Mouse (Mus musculus) heart, embryonic 13.5 days (tissue): Measurements from ENCODE around the gene Lgi1. TPM values are rescaled to one million over a fixed set of nuclear protein-coding genes. Genes with fewer than 3 reads are reported as not detected.

Experiments
- ATAC-seq: fragments of 200-750 bp; cut with Nextera tagmentation; 2 replicates; pipeline ENCODE4 v1.8.0; 2017; ENCODE audit warnings: moderate TSS enrichment; ENCODE audit not compliant: insufficient number of reproducible peaks, low FRiP score, low TSS enrichment; ENCODE audit errors: extremely low read depth
- H3K27ac ChIP-seq: fragments of 300-500 bp; sonication (generic); replicated peaks from 2 replicates; pipeline ENCODE4 v1.5.1; 2015; ENCODE audit warnings: moderate library complexity, mild to moderate bottlenecking, inconsistent platforms
- H3K27me3 ChIP-seq: fragments of 300-500 bp; sonication (generic); replicated peaks from 2 replicates; pipeline ENCODE4 v1.6.1; 2015; ENCODE audit warnings: mild to moderate bottlenecking, inconsistent platforms
- H3K36me3 ChIP-seq: fragments of 300-500 bp; sonication (generic); 2 replicates; pipeline ENCODE4 v1.6.1; 2015; ENCODE audit warnings: mild to moderate bottlenecking, inconsistent platforms
- H3K4me1 ChIP-seq: fragments of 300-500 bp; sonication (generic); 2 replicates; pipeline ENCODE4 v1.6.1; 2015; ENCODE audit warnings: inconsistent platforms
- H3K4me2 ChIP-seq: fragments of 300-500 bp; sonication (generic); 2 replicates; pipeline ENCODE4 v1.6.1; 2015; ENCODE audit warnings: inconsistent platforms, mild to moderate bottlenecking, moderate library complexity
- H3K4me3 ChIP-seq: fragments of 300-500 bp; sonication (generic); 2 replicates; pipeline ENCODE4 v1.5.1; 2015; ENCODE audit warnings: moderate library complexity, mild to moderate bottlenecking, inconsistent platforms
- H3K9ac ChIP-seq: fragments of 300-500 bp; sonication (generic); 2 replicates; pipeline ENCODE4 v1.6.1; 2015; ENCODE audit warnings: inconsistent platforms, mild to moderate bottlenecking, moderate library complexity
- H3K9me3 ChIP-seq: fragments of 300-500 bp; sonication (generic); 2 replicates; pipeline ENCODE4 v1.6.1; 2016; ENCODE audit warnings: inconsistent platforms
- WGBS: fragments of 180-500 bp; shearing (Covaris S2); methylation state at CpG from one replicate; pipeline ENCODE4 v1.1.7; 2015; ENCODE audit warnings: mixed read lengths; 5-methylcytosine and 5-hydroxymethylcytosine counted together
- polyA plus RNA-seq: library from polyadenylated mRNA; unstranded; fragments of >200 nt; fragmentation: Nextera tagmentation; extraction: Ambion mirVana; gene quantifications from 2 replicates; pipeline ENCODE4 v1.2.1, GENCODE M21; 2015

The Lgi1 gene
- polyA plus RNA-seq, 1 experiment from 2014 or later = not detected

DNA sequence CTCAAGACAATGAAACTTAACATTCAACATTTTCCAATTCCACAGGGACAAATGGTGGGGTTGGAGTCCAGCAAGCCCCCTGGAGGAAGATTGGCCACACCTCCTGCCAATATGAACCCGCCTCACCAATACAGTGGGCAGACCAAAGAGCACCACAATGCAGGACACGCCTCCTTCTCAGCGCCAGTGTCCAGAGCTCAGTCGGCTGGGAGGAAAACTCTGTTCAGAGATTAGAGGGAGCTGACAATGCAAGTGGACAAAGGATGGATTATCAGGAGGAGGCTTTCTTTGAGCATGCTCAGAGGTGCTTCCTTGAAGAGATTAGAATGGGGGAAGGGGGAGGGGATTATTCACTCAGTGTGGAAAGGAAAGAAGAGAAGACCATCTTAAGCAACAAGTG is 62.7 kb downstream of the Lgi1 start:
- WGBS = 48% methylated on average over 4 of the region's 4 CpGs
- H3K9me3 ChIP-seq = no peaks in the 10 kb centered on the region
- no peak overlapping the region for H3K4me3 ChIP-seq
- no peak for ATAC-seq
- peaks cover 2% of the 10 kb centered on the region for H3K4me1 ChIP-seq
- no peaks in the 10 kb centered on the region for H3K36me3 ChIP-seq
- H3K27me3 ChIP-seq = no peaks in the 10 kb centered on the region
- H3K27ac ChIP-seq = no peak overlapping the region
- H3K9ac ChIP-seq = no peak overlapping the region
- H3K4me2 ChIP-seq = no peak overlapping the region

GRCm38 (mm10) chr19:38328010-38328409 is 63.7 kb downstream of the Lgi1 start:
- no peak overlapping the region for H3K27ac ChIP-seq
- H3K36me3 ChIP-seq = no peaks in the 10 kb centered on the region
- ATAC-seq = no peak
- H3K9ac ChIP-seq = no peak overlapping the region
- no peak overlapping the region for H3K4me3 ChIP-seq
- H3K4me2 ChIP-seq = no peak overlapping the region
- H3K27me3 ChIP-seq = no peaks in the 10 kb centered on the region
- 65% methylated on average over 7 of the region's 7 CpGs for WGBS
- H3K9me3 ChIP-seq = no peaks in the 10 kb centered on the region
- peaks cover 11% of the 10 kb centered on the region for H3K4me1 ChIP-seq

GRCm38 (mm10) chr19:38329257-38329656 is 64.9 kb downstream of the Lgi1 start:
- Histone ChIP-seq H3K4me1 (peaks cover 11% of the 10 kb centered on the region), H3K27me3 (no peaks in the 10 kb centered on the region), H3K4me2 (no peak overlapping the region), H3K27ac (no peak overlapping the region), H3K9ac (no peak overlapping the region), H3K9me3 (no peaks in the 10 kb centered on the region), H3K4me3 (no peak overlapping the region), H3K36me3 (no peaks in the 10 kb centered on the region)
- WGBS = 75% methylated on average over 5 of the region's 5 CpGs
- ATAC-seq = no peak

DNA sequence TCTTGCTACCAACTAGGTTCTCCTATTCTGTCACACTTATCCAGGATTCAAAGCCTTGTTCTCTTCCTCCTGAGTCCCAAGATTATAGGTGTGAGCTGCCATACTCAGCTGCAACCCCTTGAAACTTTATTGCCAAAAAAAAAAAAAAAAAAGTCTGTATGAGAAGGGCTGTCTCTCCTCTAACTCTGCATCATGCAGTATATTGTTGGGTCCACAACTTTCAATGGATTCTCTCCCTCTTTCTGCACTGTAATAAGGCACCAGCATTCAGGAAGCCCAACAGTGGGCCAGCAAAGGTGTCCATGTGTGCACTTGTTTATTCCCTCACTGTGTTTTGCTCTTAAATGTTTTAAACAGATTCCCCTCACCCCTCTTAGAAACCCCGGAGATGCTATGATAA is 66.7 kb downstream of the Lgi1 start:
- Histone ChIP-seq H3K4me1 (peaks cover 11% of the 10 kb centered on the region), H3K9me3 (no peaks in the 10 kb centered on the region), H3K27me3 (no peaks in the 10 kb centered on the region), H3K36me3 (no peaks in the 10 kb centered on the region), H3K9ac (no peak overlapping the region), H3K4me3 (no peak overlapping the region), H3K4me2 (no peak overlapping the region), H3K27ac (no peak overlapping the region)
- ATAC-seq = no peak
- WGBS = 70% methylated on average over 1 of the region's 1 CpGs

GRCm38 (mm10) chr19:38332245-38332644 is 67.9 kb downstream of the Lgi1 start:
- Histone ChIP-seq H3K4me2 (no peak overlapping the region), H3K27ac (no peak overlapping the region), H3K27me3 (no peaks in the 10 kb centered on the region), H3K4me1 (peaks cover 11% of the 10 kb centered on the region), H3K9ac (no peak overlapping the region), H3K36me3 (no peaks in the 10 kb centered on the region), H3K9me3 (no peaks in the 10 kb centered on the region), H3K4me3 (no peak overlapping the region)
- 41% methylated on average over 2 of the region's 2 CpGs for WGBS
- ATAC-seq = no peak; the same call in 1 of the 2 replicates

- Histone ChIP-seq H3K9me3 (no peaks in the 10 kb centered on the region), H3K9ac (no peak overlapping the region), H3K27ac (no peak overlapping the region), H3K4me2 (no peak overlapping the region), H3K36me3 (no peaks in the 10 kb centered on the region), H3K4me1 (peaks cover 11% of the 10 kb centered on the region), H3K27me3 (no peaks in the 10 kb centered on the region), H3K4me3 (no peak overlapping the region)
- 63% methylated on average over 3 of the region's 3 CpGs for WGBS
- ATAC-seq = no peak
Observed at GRCm38 (mm10) chr19:38332820-38333219, 68.5 kb downstream of the Lgi1 start.

- Histone ChIP-seq H3K4me1 (peaks cover 11% of the 10 kb centered on the region), H3K27me3 (no peaks in the 10 kb centered on the region), H3K9ac (no peak overlapping the region), H3K4me2 (no peak overlapping the region), H3K36me3 (no peaks in the 10 kb centered on the region), H3K4me3 (no peak overlapping the region), H3K9me3 (no peaks in the 10 kb centered on the region), H3K27ac (no peak overlapping the region)
- no peak for ATAC-seq
- 82% methylated on average over 3 of the region's 3 CpGs for WGBS
Observed at GRCm38 (mm10) chr19:38336553-38336952, 72.2 kb downstream of the Lgi1 start.

DNA sequence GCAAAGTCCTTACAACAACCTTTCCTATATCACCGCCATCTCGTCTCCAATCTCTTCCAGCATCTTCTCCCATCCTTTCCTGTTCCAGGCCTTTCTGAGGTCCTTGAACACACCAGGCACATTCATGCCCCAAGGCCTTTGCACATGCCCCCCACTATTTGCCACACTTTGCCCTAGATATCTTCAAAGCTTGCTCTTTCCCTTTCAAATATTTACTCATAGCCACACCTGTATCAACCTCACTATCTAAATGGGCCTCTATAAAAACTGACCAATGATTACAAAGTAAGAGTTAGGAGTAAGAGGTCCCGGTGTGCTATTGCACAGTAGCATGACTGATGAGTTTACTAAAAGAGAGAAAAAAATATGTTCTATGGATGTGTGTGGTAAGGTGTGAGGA is 73.0 kb downstream of the Lgi1 start:
- WGBS = 86% methylated on average over 3 of the region's 3 CpGs
- Histone ChIP-seq H3K9me3 (no peaks in the 10 kb centered on the region), H3K4me1 (peaks cover 5% of the 10 kb centered on the region; the same call in 1 of the 2 replicates), H3K4me2 (no peak overlapping the region), H3K27ac (no peak overlapping the region), H3K27me3 (no peaks in the 10 kb centered on the region), H3K9ac (no peak overlapping the region), H3K4me3 (no peak overlapping the region), H3K36me3 (no peaks in the 10 kb centered on the region)
- no peak for ATAC-seq

DNA sequence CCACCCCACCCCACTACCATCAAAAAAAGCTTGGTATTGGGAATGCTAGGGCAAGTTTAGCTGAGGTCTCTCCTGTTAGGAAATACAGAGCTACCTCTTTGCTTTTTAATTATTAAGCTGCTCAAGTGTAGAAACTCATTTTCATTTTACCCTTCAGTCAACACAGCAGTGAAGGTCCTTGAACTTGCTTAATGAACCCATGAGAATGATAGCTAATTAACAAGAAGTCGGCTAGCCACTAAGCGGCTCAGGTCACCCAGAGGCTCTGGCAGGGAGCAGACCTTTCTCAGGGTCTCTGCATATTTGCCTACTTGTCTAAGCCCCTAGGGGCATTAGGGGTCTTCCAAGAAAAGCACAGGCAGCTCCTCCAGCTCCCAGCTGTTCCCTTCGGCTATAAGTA is 75.4 kb downstream of the Lgi1 start:
- Histone ChIP-seq H3K27ac (no peak overlapping the region), H3K4me1 (no peaks in the 10 kb centered on the region), H3K27me3 (no peaks in the 10 kb centered on the region), H3K36me3 (no peaks in the 10 kb centered on the region), H3K9me3 (no peaks in the 10 kb centered on the region), H3K4me3 (no peak overlapping the region), H3K9ac (no peak overlapping the region), H3K4me2 (no peak overlapping the region)
- WGBS = 71% methylated on average over 3 of the region's 3 CpGs
- no peak for ATAC-seq

GRCm38 (mm10) chr19:38343246-38343645 is 78.9 kb downstream of the Lgi1 start:
- H3K4me3 ChIP-seq = no peak overlapping the region
- 0 out of 2 replicates have a peak, but pooled peaks cover 6% of the 10 kb centered on the region for H3K9me3 ChIP-seq
- no peak for ATAC-seq
- 55% methylated on average over 1 of the region's 1 CpGs for WGBS
- no peaks in the 10 kb centered on the region for H3K36me3 ChIP-seq
- H3K27ac ChIP-seq = no peak overlapping the region
- no peaks in the 10 kb centered on the region for H3K27me3 ChIP-seq
- no peaks in the 10 kb centered on the region for H3K4me1 ChIP-seq
- no peak overlapping the region for H3K9ac ChIP-seq
- no peak overlapping the region for H3K4me2 ChIP-seq

- no peak overlapping the region for H3K9ac ChIP-seq
- H3K27me3 ChIP-seq = no peaks in the 10 kb centered on the region
- no peak overlapping the region for H3K4me3 ChIP-seq
- H3K27ac ChIP-seq = no peak overlapping the region
- no peaks in the 10 kb centered on the region for H3K36me3 ChIP-seq
- H3K4me2 ChIP-seq = no peak overlapping the region
- H3K9me3 ChIP-seq = 0 out of 2 replicates have a peak, but pooled peaks cover 6% of the 10 kb centered on the region
- no peak for ATAC-seq
- WGBS = 35% methylated on average over 13 of the region's 13 CpGs
- no peaks in the 10 kb centered on the region for H3K4me1 ChIP-seq
Observed at GRCm38 (mm10) chr19:38348271-38349012, 84.1 kb downstream of the Lgi1 start.

DNA sequence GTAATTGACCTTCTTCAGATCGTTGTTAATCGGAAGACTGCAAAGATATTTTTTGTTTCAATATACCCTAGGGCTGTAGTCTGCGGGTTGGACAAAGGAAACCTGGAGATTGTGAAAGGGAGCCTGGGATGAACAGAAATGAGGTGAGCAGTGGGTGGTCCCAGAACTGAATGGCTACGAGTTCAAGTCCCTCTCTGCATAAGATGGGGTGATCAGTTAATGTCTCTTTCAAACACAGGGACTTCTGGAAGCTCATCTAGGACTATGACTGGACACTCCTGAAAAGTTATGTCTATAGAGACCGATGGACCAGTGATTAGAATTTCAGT is 84.6 kb downstream of the Lgi1 start:
- Histone ChIP-seq H3K27ac (no peak overlapping the region), H3K4me2 (no peak overlapping the region), H3K4me1 (no peaks in the 10 kb centered on the region), H3K9me3 (0 out of 2 replicates have a peak, but pooled peaks cover 6% of the 10 kb centered on the region), H3K27me3 (no peaks in the 10 kb centered on the region), H3K36me3 (no peaks in the 10 kb centered on the region), H3K9ac (no peak overlapping the region), H3K4me3 (no peak overlapping the region)
- no peak for ATAC-seq
- 76% methylated on average over 5 of the region's 5 CpGs for WGBS
